Mouse (Mus musculus) erythroblast, embryonic 14.5 days (primary cell): Measurements from ENCODE around the gene Hydin.

Experiments used
- GATA1 ChIP-seq: IDR thresholded peaks from 2 replicates; pipeline ENCODE4 v1.6.1; 2012; ENCODE audit warnings: low read length, inconsistent platforms, mixed read lengths
- TAL1 ChIP-seq: IDR thresholded peaks from 3 replicates; pipeline ENCODE4 v1.6.1; 2012; ENCODE audit warnings: low read length, inconsistent platforms, mixed read lengths

- TF ChIP-seq GATA1 (no peak), TAL1 (no peak)
Observed at GRCm38 (mm10) chr8:110645340-110645739, 378.6 kb downstream of the Hydin start.
